Mouse (Mus musculus): ENCODE data around the gene Scaf11.

Scaf11 gene

GRCm38 (mm10) chr15:96405548-96405947 is 55.1 kb downstream of the Scaf11 start:
- no peak for DNase-seq (ENCODE audit: extremely low read depth, insufficient read length, low spot score)

- no peak for DNase-seq (ENCODE audit: extremely low read depth, insufficient read length, low spot score)
These were observed 62.3 kb downstream of the Scaf11 start for GRCm38 (mm10) chr15:96398333-96398732.

- no peak for DNase-seq (ENCODE audit: extremely low read depth, insufficient read length, low spot score)
These were observed 63.9 kb downstream of the Scaf11 start for GRCm38 (mm10) chr15:96396641-96397344.

GRCm38 (mm10) chr15:96395071-96395470 is 65.6 kb downstream of the Scaf11 start:
- no peak for DNase-seq (ENCODE audit: extremely low read depth, insufficient read length, low spot score)

GRCm38 (mm10) chr15:96392878-96393277 is 67.8 kb downstream of the Scaf11 start:
- no peak for DNase-seq (ENCODE audit: extremely low read depth, insufficient read length, low spot score)

- DNase-seq (ENCODE audit: extremely low read depth, insufficient read length, low spot score), result no peak
These were observed 72.1 kb downstream of the Scaf11 start for GRCm38 (mm10) chr15:96388565-96388964.

GRCm38 (mm10) chr15:96382223-96382622 is 78.4 kb downstream of the Scaf11 start:
- DNase-seq (ENCODE audit: extremely low read depth, insufficient read length, low spot score), result no peak

- DNase-seq (ENCODE audit: extremely low read depth, insufficient read length, low spot score), result peak; percentile 42
These were observed 82.9 kb downstream of the Scaf11 start for GRCm38 (mm10) chr15:96377701-96378100.

GRCm38 (mm10) chr15:96377263-96377662 is 83.4 kb downstream of the Scaf11 start:
- peak; percentile 69 for DNase-seq (ENCODE audit: extremely low read depth, insufficient read length, low spot score)

- no peak for DNase-seq (ENCODE audit: extremely low read depth, insufficient read length, low spot score)
These were observed 84.4 kb downstream of the Scaf11 start for GRCm38 (mm10) chr15:96376214-96376613.

- no peak for DNase-seq (ENCODE audit: extremely low read depth, insufficient read length, low spot score)
These were observed 87.5 kb downstream of the Scaf11 start for GRCm38 (mm10) chr15:96373161-96373560.

- DNase-seq (ENCODE audit: extremely low read depth, insufficient read length, low spot score), result no peak
These were observed 88.0 kb downstream of the Scaf11 start for GRCm38 (mm10) chr15:96372628-96373027.

GRCm38 (mm10) chr15:96371311-96371710 is 89.3 kb downstream of the Scaf11 start:
- no peak for DNase-seq (ENCODE audit: extremely low read depth, insufficient read length, low spot score)

GRCm38 (mm10) chr15:96366176-96366963 is 94.3 kb downstream of the Scaf11 start:
- no peak for DNase-seq (ENCODE audit: extremely low read depth, insufficient read length, low spot score)

GRCm38 (mm10) chr15:96365351-96365750 is 95.3 kb downstream of the Scaf11 start:
- DNase-seq (ENCODE audit: extremely low read depth, insufficient read length, low spot score), result no peak
